Mouse (Mus musculus) forebrain, embryonic 14.5 days (tissue): Measurements from ENCODE around the gene Syce1l. TPM values are rescaled to one million over a fixed set of nuclear protein-coding genes. Genes with fewer than 3 reads are reported as not detected.

Experiments used
- ATAC-seq: fragments of 200-750 bp; cut with Nextera tagmentation; 2 replicates; pipeline ENCODE4 v1.8.0; 2017; ENCODE audit warnings: mild to moderate bottlenecking, moderate library complexity
- DNase-seq: peaks from one replicate; pipeline ENCODE4 v3.0.0-alpha.2; 2015; ENCODE audit warnings: low spot score
- H3K27ac ChIP-seq: fragments of 300-500 bp; sonication (generic); 2 replicates; pipeline ENCODE4 v1.5.1; 2014; ENCODE audit warnings: low read depth, mild to moderate bottlenecking, control low read depth, low read length, moderate library complexity
- H3K27me3 ChIP-seq: fragments of 300-500 bp; sonication (generic); replicated peaks from 2 replicates; pipeline ENCODE4 v1.6.1; 2014; ENCODE audit warnings: low read length, control low read depth, mixed read lengths; ENCODE audit not compliant: control insufficient read depth, insufficient read depth
- H3K36me3 ChIP-seq: fragments of 300-500 bp; sonication (generic); 2 replicates; pipeline ENCODE4 v1.6.1; 2014; ENCODE audit warnings: low read length, control low read depth; ENCODE audit not compliant: control insufficient read depth, insufficient read depth
- H3K4me1 ChIP-seq: fragments of 300-500 bp; sonication (generic); 2 replicates; pipeline ENCODE4 v1.6.1; 2014; ENCODE audit warnings: antibody characterized with exemption, low read length, control low read depth; ENCODE audit not compliant: control insufficient read depth, insufficient read depth
- H3K4me2 ChIP-seq: fragments of 300-500 bp; sonication (generic); 2 replicates; pipeline ENCODE4 v1.6.1; 2014; ENCODE audit warnings: mild to moderate bottlenecking, control low read depth, low read length
- H3K4me3 ChIP-seq: fragments of 300-500 bp; sonication (generic); 2 replicates; pipeline ENCODE4 v1.5.1; 2014; ENCODE audit warnings: low read depth, low read length, control low read depth
- H3K9ac ChIP-seq: fragments of 300-500 bp; sonication (generic); 2 replicates; pipeline ENCODE4 v1.6.1; 2014; ENCODE audit warnings: mild to moderate bottlenecking, low read length, control low read depth, moderate library complexity
- H3K9me3 ChIP-seq: fragments of 300-500 bp; sonication (generic); replicated peaks from 2 replicates; pipeline ENCODE4 v1.6.1; 2016; ENCODE audit warnings: low read length, control low read depth, mixed read lengths; ENCODE audit not compliant: control insufficient read depth
- WGBS: fragments of 180-500 bp; shearing (Covaris S2); extraction: QIAGEN DNeasy Blood & Tissue Kit; methylation state at CpG from one replicate; pipeline ENCODE4 v1.1.7; 2014; 5-methylcytosine and 5-hydroxymethylcytosine counted together
- polyA plus RNA-seq: library from polyadenylated mRNA; unstranded; fragments of >200 nt; fragmentation: Nextera tagmentation; extraction: Ambion mirVana; gene quantifications from 2 replicates; pipeline ENCODE4 v1.2.1, GENCODE M21; 2014

The Syce1l gene
- polyA plus RNA-seq, 1 experiment from 2014 or later, result not detected

GRCm38 (mm10) chr8:113643479-113644210 is 632 bp downstream of the Syce1l start:
- WGBS, result 86% methylated on average over 8 of the region's 8 CpGs
- H3K4me2 ChIP-seq, result no peak overlapping the region
- no peaks in the 10 kb centered on the region for H3K27me3 ChIP-seq
- no peak overlapping the region for H3K9ac ChIP-seq
- DNase-seq, result no peak
- H3K4me1 ChIP-seq, result no peaks in the 10 kb centered on the region
- no peak overlapping the region for H3K4me3 ChIP-seq
- H3K27ac ChIP-seq, result no peak overlapping the region
- no peaks in the 10 kb centered on the region for H3K9me3 ChIP-seq
- no peak for ATAC-seq
- H3K36me3 ChIP-seq, result peaks cover 49% of the 10 kb centered on the region

- 88% methylated on average over 5 of the region's 5 CpGs for WGBS
- H3K4me2 ChIP-seq, result no peak overlapping the region
- H3K36me3 ChIP-seq, result peaks cover 34% of the 10 kb centered on the region
- no peak overlapping the region for H3K27ac ChIP-seq
- H3K4me3 ChIP-seq, result no peak overlapping the region
- no peak for ATAC-seq
- no peaks in the 10 kb centered on the region for H3K4me1 ChIP-seq
- H3K9ac ChIP-seq, result no peak overlapping the region
- DNase-seq, result no peak
- no peaks in the 10 kb centered on the region for H3K27me3 ChIP-seq
- no peaks in the 10 kb centered on the region for H3K9me3 ChIP-seq
Measured at GRCm38 (mm10) chr8:113645220-113645619, 2.2 kb downstream of the Syce1l start.

- Histone ChIP-seq H3K27ac (no peak overlapping the region), H3K4me3 (no peak overlapping the region), H3K4me1 (no peaks in the 10 kb centered on the region), H3K27me3 (no peaks in the 10 kb centered on the region), H3K9ac (no peak overlapping the region), H3K4me2 (no peak overlapping the region), H3K9me3 (no peaks in the 10 kb centered on the region), H3K36me3 (no peaks in the 10 kb centered on the region)
- DNase-seq (no peak), ATAC-seq (no peak)
- 89% methylated on average over 12 of the region's 12 CpGs for WGBS
Measured at GRCm38 (mm10) chr8:113652450-113652849, 9.4 kb downstream of the Syce1l start.

GRCm38 (mm10) chr8:113653151-113653550 is 10.1 kb downstream of the Syce1l start:
- H3K4me2 ChIP-seq, result no peak overlapping the region
- no peaks in the 10 kb centered on the region for H3K4me1 ChIP-seq
- H3K27ac ChIP-seq, result no peak overlapping the region
- H3K9ac ChIP-seq, result no peak overlapping the region
- no peaks in the 10 kb centered on the region for H3K9me3 ChIP-seq
- ATAC-seq, result no peak
- DNase-seq, result no peak
- H3K36me3 ChIP-seq, result no peaks in the 10 kb centered on the region
- no peaks in the 10 kb centered on the region for H3K27me3 ChIP-seq
- H3K4me3 ChIP-seq, result no peak overlapping the region
- 61% methylated on average over 4 of the region's 4 CpGs for WGBS

GRCm38 (mm10) chr8:113656154-113656553 is 13.1 kb downstream of the Syce1l start:
- H3K9ac ChIP-seq, result no peak overlapping the region
- no peaks in the 10 kb centered on the region for H3K4me1 ChIP-seq
- no peak for ATAC-seq
- H3K4me3 ChIP-seq, result no peak overlapping the region
- H3K4me2 ChIP-seq, result no peak overlapping the region
- no peak overlapping the region for H3K27ac ChIP-seq
- H3K9me3 ChIP-seq, result no peaks in the 10 kb centered on the region
- DNase-seq, result no peak
- no peaks in the 10 kb centered on the region for H3K36me3 ChIP-seq
- H3K27me3 ChIP-seq, result no peaks in the 10 kb centered on the region
- whole genome bisulfite sequencing, result 96% methylated on average over 5 of the region's 5 CpGs

- Histone ChIP-seq H3K27ac (no peak overlapping the region), H3K4me2 (no peak overlapping the region), H3K36me3 (no peaks in the 10 kb centered on the region), H3K9ac (no peak overlapping the region), H3K27me3 (no peaks in the 10 kb centered on the region), H3K4me3 (no peak overlapping the region), H3K9me3 (no peaks in the 10 kb centered on the region), H3K4me1 (no peaks in the 10 kb centered on the region)
- WGBS, result 87% methylated on average over 11 of the region's 11 CpGs
- ATAC-seq (no peak), DNase-seq (no peak)
Measured at GRCm38 (mm10) chr8:113656681-113657298, 13.8 kb downstream of the Syce1l start.

GRCm38 (mm10) chr8:113660128-113660527 is 17.1 kb downstream of the Syce1l start:
- Histone ChIP-seq H3K27me3 (no peaks in the 10 kb centered on the region), H3K27ac (no peak overlapping the region), H3K9ac (no peak overlapping the region), H3K4me3 (no peak overlapping the region), H3K9me3 (no peaks in the 10 kb centered on the region), H3K36me3 (no peaks in the 10 kb centered on the region), H3K4me2 (no peak overlapping the region), H3K4me1 (peaks cover 3% of the 10 kb centered on the region; the same call in 1 of the 2 replicates)
- WGBS, result 91% methylated on average over 1 of the region's 1 CpGs
- DNase-seq, result no peak
- no peak for ATAC-seq

- no peaks in the 10 kb centered on the region for H3K9me3 ChIP-seq
- H3K27ac ChIP-seq, result no peak overlapping the region
- H3K4me3 ChIP-seq, result no peak overlapping the region
- H3K27me3 ChIP-seq, result no peaks in the 10 kb centered on the region
- 6% methylated on average over 2 of the region's 2 CpGs for WGBS
- H3K4me1 ChIP-seq, result peaks cover 11% of the 10 kb centered on the region
- H3K4me2 ChIP-seq, result no peak overlapping the region
- no peaks in the 10 kb centered on the region for H3K36me3 ChIP-seq
- no peak overlapping the region for H3K9ac ChIP-seq
- ATAC-seq (peak; percentile 81), DNase-seq (peak; percentile 96)
Measured at GRCm38 (mm10) chr8:113664544-113664943, 21.5 kb downstream of the Syce1l start.

- DNase-seq, result peak; percentile 51
- no peak overlapping the region for H3K27ac ChIP-seq
- ATAC-seq, result no peak
Measured at GRCm38 (mm10) chr8:113665036-113665435, 22.0 kb downstream of the Syce1l start.

More at GRCm38 (mm10) chr8:113665036-113665435, 22.0 kb downstream of the Syce1l start:
- WGBS, result 45% methylated on average over 4 of the region's 4 CpGs
- no peak overlapping the region for H3K4me2 ChIP-seq
- no peaks in the 10 kb centered on the region for H3K27me3 ChIP-seq
- H3K4me3 ChIP-seq, result no peak overlapping the region
- H3K9me3 ChIP-seq, result no peaks in the 10 kb centered on the region
- no peak overlapping the region for H3K9ac ChIP-seq
- H3K4me1 ChIP-seq, result peaks cover 11% of the 10 kb centered on the region
- no peaks in the 10 kb centered on the region for H3K36me3 ChIP-seq
